Mouse (Mus musculus) cortical plate, adult 2 months (tissue): ENCODE data around the gene Tex13b. TPM values are rescaled to one million over a fixed set of nuclear protein-coding genes. Genes with fewer than 3 reads are reported as not detected.

ENCODE experiments used
- H3K27ac ChIP-seq: fragments of 200-500 bp; 2 replicates; pipeline ENCODE4 v1.5.1; 2012; ENCODE audit warnings: low read length, control low read depth, inconsistent platforms; ENCODE audit not compliant: insufficient read depth
- H3K4me1 ChIP-seq: fragments of 200-500 bp; 2 replicates; pipeline ENCODE4 v1.6.1; 2011; ENCODE audit warnings: low read length; ENCODE audit not compliant: control insufficient read depth, insufficient read depth
- H3K4me3 ChIP-seq: fragments of 200-500 bp; 2 replicates; pipeline ENCODE4 v1.5.1; 2011; ENCODE audit warnings: mild to moderate bottlenecking, low read length, control low read depth; ENCODE audit not compliant: insufficient read depth
- CTCF ChIP-seq: fragments of 200-500 bp; IDR thresholded peaks from 2 replicates; pipeline ENCODE4 v1.5.1; 2011; ENCODE audit warnings: mild to moderate bottlenecking, control low read depth, low read length; ENCODE audit not compliant: insufficient read depth; ENCODE audit errors: extremely low read depth
- POLR2A ChIP-seq: fragments of 200-500 bp; IDR thresholded peaks from 2 replicates; pipeline ENCODE4 v1.6.1; 2011; ENCODE audit warnings: mild to moderate bottlenecking, low read length, control low read depth; ENCODE audit not compliant: insufficient read depth; ENCODE audit errors: extremely low read depth
- polyA plus RNA-seq: library from polyadenylated mRNA; depleted of rRNA; stranded (reverse); fragments of >200 nt; gene quantifications from 2 replicates; pipeline ENCODE4 v1.2.3, GENCODE M21; 2012; rRNA removed

The Tex13b gene
- polyA plus RNA-seq, 1 experiment = not detected

GRCm38 (mm10) chrX:140769794-140770193, 43.4 kb downstream of the Tex13b start:
- Histone ChIP-seq H3K27ac (no peak overlapping the region), H3K4me3 (no peak overlapping the region), H3K4me1 (no peaks in the 10 kb centered on the region)
- TF ChIP-seq POLR2A (no peak), CTCF (no peak)

Other genes with a start within 250 kb of the Tex13b start
- 115 and 119 TPM in 2 replicates for gene Tsc22d3, start 212.8 kb downstream of the Tex13b start, polyA plus RNA-seq
- 11.9 and 12.5 TPM in 2 replicates for gene Mid2, start 148.8 kb downstream of the Tex13b start, polyA plus RNA-seq
- not detected in 2 replicates for gene Vsig1, start 94.2 kb upstream of the Tex13b start, polyA plus RNA-seq
- gene Psmd10, start 143.3 kb upstream of the Tex13b start, polyA plus RNA-seq = 16.5 and 17.3 TPM in 2 replicates
- gene Atg4a, start 143.5 kb upstream of the Tex13b start, polyA plus RNA-seq = 12.7 and 15.4 TPM in 2 replicates